Mouse (Mus musculus) liver, postnatal 0 days (tissue): ENCODE measurements at regions not wholly inside any gene's neighbourhood (a gene's known extent, or its start where the extent isn't known, plus 50 kb on each side); places are given as distances from the start of the nearest gene placed in this dataset.

Experiments
- ATAC-seq: fragments of 200-750 bp; cut with Nextera tagmentation; 2 replicates; pipeline ENCODE4 v1.8.0; 2017; ENCODE audit warnings: mild to moderate bottlenecking, moderate library complexity
- DNase-seq: peaks from one replicate; pipeline ENCODE4 v3.0.0-alpha.2; 2016
- H3K27ac ChIP-seq: fragments of 300-500 bp; sonication (generic); 2 replicates; pipeline ENCODE4 v1.5.1; 2014; ENCODE audit warnings: antibody characterized with exemption, moderate library complexity, mild to moderate bottlenecking, low read depth
- H3K27me3 ChIP-seq: fragments of 300-500 bp; sonication (generic); 2 replicates; pipeline ENCODE4 v1.6.1; 2014; ENCODE audit warnings: low read length, control low read depth, mixed read lengths; ENCODE audit not compliant: insufficient read depth
- H3K36me3 ChIP-seq: fragments of 300-500 bp; sonication (generic); replicated peaks from 2 replicates; pipeline ENCODE4 v1.6.1; 2014; ENCODE audit warnings: mild to moderate bottlenecking, control low read depth, low read length, moderate library complexity, mixed read lengths; ENCODE audit not compliant: insufficient read depth
- H3K4me1 ChIP-seq: fragments of 300-500 bp; sonication (generic); 2 replicates; pipeline ENCODE4 v1.6.1; 2014; ENCODE audit warnings: antibody characterized with exemption, mild to moderate bottlenecking, control low read depth; ENCODE audit not compliant: insufficient read depth
- H3K4me2 ChIP-seq: fragments of 300-500 bp; sonication (generic); 2 replicates; pipeline ENCODE4 v1.6.1; 2014; ENCODE audit warnings: low read depth, mild to moderate bottlenecking, low read length, moderate library complexity, mixed read lengths
- H3K4me3 ChIP-seq: fragments of 300-500 bp; sonication (generic); 2 replicates; pipeline ENCODE4 v1.5.1; 2014; ENCODE audit warnings: low read depth, low read length
- H3K9ac ChIP-seq: fragments of 300-500 bp; sonication (generic); replicated peaks from 2 replicates; pipeline ENCODE4 v1.6.1; 2014; ENCODE audit warnings: mild to moderate bottlenecking, moderate library complexity
- H3K9me3 ChIP-seq: fragments of 300-500 bp; sonication (generic); 2 replicates; pipeline ENCODE4 v1.6.1; 2016; ENCODE audit warnings: mild to moderate bottlenecking, control low read depth, low read length, mixed read lengths
- CTCF ChIP-seq: sonication (generic); IDR thresholded peaks from 2 replicates; pipeline ENCODE4 v1.5.1; 2016; ENCODE audit warnings: antibody characterized with exemption, low read depth
- EP300 ChIP-seq: IDR thresholded peaks from 2 replicates; pipeline ENCODE4 v1.6.1; 2016; ENCODE audit warnings: antibody characterized with exemption, low read depth, mild to moderate bottlenecking
- WGBS: fragments of 180-500 bp; shearing (Covaris S2); extraction: QIAGEN DNeasy Blood & Tissue Kit; methylation state at CpG from one replicate; pipeline ENCODE4 v1.1.7; 2014; ENCODE audit not compliant: insufficient replicate concordance; 5-methylcytosine and 5-hydroxymethylcytosine counted together

- no peaks in the 10 kb centered on the region for H3K9me3 ChIP-seq
- H3K4me2 ChIP-seq = no peak overlapping the region
- H3K27ac ChIP-seq = no peak overlapping the region
- no peaks in the 10 kb centered on the region for H3K27me3 ChIP-seq
- 81% methylated on average over 11 of the region's 11 CpGs for WGBS
- TF ChIP-seq CTCF = no peak
- no peak for TF ChIP-seq EP300
- no peaks in the 10 kb centered on the region for H3K36me3 ChIP-seq
- DNase-seq (no peak), ATAC-seq (no peak)
- no peak overlapping the region for H3K9ac ChIP-seq
- no peaks in the 10 kb centered on the region for H3K4me1 ChIP-seq
- no peak overlapping the region for H3K4me3 ChIP-seq
These were observed 80.3 kb upstream of the 1700021F07Rik start for GRCm38 (mm10) chr2:173442056-173442455.

GRCm38 (mm10) chr2:173443262-173443661, 79.1 kb upstream of the 1700021F07Rik start:
- WGBS = 74% methylated on average over 10 of the region's 10 CpGs
- H3K9ac ChIP-seq = no peak overlapping the region
- H3K27me3 ChIP-seq = no peaks in the 10 kb centered on the region
- ATAC-seq (no peak), DNase-seq (no peak)
- no peaks in the 10 kb centered on the region for H3K4me1 ChIP-seq
- no peak for TF ChIP-seq CTCF
- TF ChIP-seq EP300 = no peak
- no peak overlapping the region for H3K4me3 ChIP-seq
- H3K9me3 ChIP-seq = no peaks in the 10 kb centered on the region
- no peak overlapping the region for H3K4me2 ChIP-seq
- no peaks in the 10 kb centered on the region for H3K36me3 ChIP-seq
- no peak overlapping the region for H3K27ac ChIP-seq

- H3K36me3 ChIP-seq = no peaks in the 10 kb centered on the region
- TF ChIP-seq CTCF = no peak
- no peak for TF ChIP-seq EP300
- no peak for ATAC-seq
- 72% methylated on average over 9 of the region's 9 CpGs for WGBS
- no peak overlapping the region for H3K4me2 ChIP-seq
- no peak overlapping the region for H3K27ac ChIP-seq
- H3K9ac ChIP-seq = no peak overlapping the region
- no peak overlapping the region for H3K4me3 ChIP-seq
- no peaks in the 10 kb centered on the region for H3K4me1 ChIP-seq
- no peaks in the 10 kb centered on the region for H3K27me3 ChIP-seq
- no peak for DNase-seq
- no peaks in the 10 kb centered on the region for H3K9me3 ChIP-seq
These were observed 78.0 kb upstream of the 1700021F07Rik start for GRCm38 (mm10) chr2:173444386-173444785.

- 74% methylated on average over 3 of the region's 3 CpGs for WGBS
- H3K27ac ChIP-seq = no peak overlapping the region
- no peaks in the 10 kb centered on the region for H3K4me1 ChIP-seq
- TF ChIP-seq EP300 (no peak), CTCF (no peak)
- ATAC-seq (no peak), DNase-seq (no peak)
- H3K9me3 ChIP-seq = no peaks in the 10 kb centered on the region
- H3K9ac ChIP-seq = no peak overlapping the region
- H3K4me2 ChIP-seq = no peak overlapping the region
- H3K36me3 ChIP-seq = no peaks in the 10 kb centered on the region
- H3K4me3 ChIP-seq = no peak overlapping the region
- no peaks in the 10 kb centered on the region for H3K27me3 ChIP-seq
These were observed 77.3 kb upstream of the 1700021F07Rik start for GRCm38 (mm10) chr2:173445039-173445438.

- no peak for ATAC-seq
- WGBS = 47% methylated on average over 11 of the region's 11 CpGs
- Histone ChIP-seq H3K4me3 (no peak overlapping the region), H3K27ac (no peak overlapping the region), H3K9me3 (no peaks in the 10 kb centered on the region), H3K27me3 (no peaks in the 10 kb centered on the region), H3K4me1 (no peaks in the 10 kb centered on the region), H3K4me2 (no peak overlapping the region), H3K9ac (no peak overlapping the region), H3K36me3 (no peaks in the 10 kb centered on the region)
- TF ChIP-seq EP300 = no peak
- no peak for TF ChIP-seq CTCF
- DNase-seq = no peak
These were observed 73.7 kb upstream of the 1700021F07Rik start for GRCm38 (mm10) chr2:173448546-173449187.

GRCm38 (mm10) chr2:173449198-173449597, 73.2 kb upstream of the 1700021F07Rik start:
- no peak overlapping the region for H3K27ac ChIP-seq
- H3K4me2 ChIP-seq = no peak overlapping the region
- 65% methylated on average over 5 of the region's 5 CpGs for WGBS
- no peak overlapping the region for H3K4me3 ChIP-seq
- H3K4me1 ChIP-seq = no peaks in the 10 kb centered on the region
- DNase-seq (no peak), ATAC-seq (no peak)
- no peaks in the 10 kb centered on the region for H3K9me3 ChIP-seq
- H3K36me3 ChIP-seq = no peaks in the 10 kb centered on the region
- no peaks in the 10 kb centered on the region for H3K27me3 ChIP-seq
- H3K9ac ChIP-seq = no peak overlapping the region
- TF ChIP-seq CTCF = no peak
- no peak for TF ChIP-seq EP300

GRCm38 (mm10) chr2:173451993-173452481, 70.3 kb upstream of the 1700021F07Rik start:
- Histone ChIP-seq H3K27me3 (no peaks in the 10 kb centered on the region), H3K9ac (no peak overlapping the region), H3K4me1 (no peaks in the 10 kb centered on the region), H3K4me3 (no peak overlapping the region), H3K27ac (no peak overlapping the region), H3K4me2 (no peak overlapping the region), H3K36me3 (no peaks in the 10 kb centered on the region), H3K9me3 (peaks cover 3% of the 10 kb centered on the region)
- ATAC-seq (no peak), DNase-seq (no peak)
- TF ChIP-seq EP300 (no peak), CTCF (no peak)
- 50% methylated on average over 15 of the region's 15 CpGs for WGBS
